Mouse (Mus musculus) Patski (cell line): ENCODE results near the gene Mcts2. TPM values are rescaled to one million over a fixed set of nuclear protein-coding genes. Genes with fewer than 3 reads are reported as not detected.
"Not testable (repeated sequence)": the region's sequence is repeated elsewhere in the genome, so short reads cannot be mapped to it uniquely, and the experiment has no call there.

Source experiments
- ATAC-seq: fragments of 100-300 bp; one replicate; pipeline ENCODE4 v1.8.0; 2021
- CTCF ChIA-PET: fragments of 350-600 bp; sonication (Branson Sonifier 250); formaldehyde crosslinking; loops from one replicate; lab custom pipeline; 2022; ENCODE audit warnings: inconsistent platforms; lab: Charles Lee
- POLR2A ChIA-PET: fragments of 350-600 bp; sonication (Branson Sonifier 250); formaldehyde crosslinking; loops from one replicate; lab custom pipeline; 2022; ENCODE audit warnings: antibody characterized with exemption, inconsistent platforms; lab: Charles Lee
- DNase-seq: peaks from one replicate; pipeline ENCODE4 v3.0.0-alpha.2; 2011; ENCODE audit warnings: low read depth, low spot score
- H3K27me3 ChIP-seq: fragments of 371-371 bp; one replicate; pipeline ENCODE4 v1.5.1; 2021
- CTCF ChIP-seq: fragments of 100-300 bp; IDR thresholded peaks from one replicate; pipeline ENCODE4 v1.5.1; 2021
- in situ Hi-C: fragments of 300-500 bp; cut with MboI; formaldehyde crosslinking; loops from 3 replicates; pipeline ENCODE4 v1.11.1; 2018; ENCODE audit warnings: low pct_unique_long_range_greater_than_20kb, mixed read lengths
- polyA plus RNA-seq: library from polyadenylated mRNA; unstranded; gene quantifications from one replicate; pipeline ENCODE4 v1.2.3, GENCODE M21; 2021

Gene Mcts2
- polyA plus RNA-seq: 19.9 TPM

DNA sequence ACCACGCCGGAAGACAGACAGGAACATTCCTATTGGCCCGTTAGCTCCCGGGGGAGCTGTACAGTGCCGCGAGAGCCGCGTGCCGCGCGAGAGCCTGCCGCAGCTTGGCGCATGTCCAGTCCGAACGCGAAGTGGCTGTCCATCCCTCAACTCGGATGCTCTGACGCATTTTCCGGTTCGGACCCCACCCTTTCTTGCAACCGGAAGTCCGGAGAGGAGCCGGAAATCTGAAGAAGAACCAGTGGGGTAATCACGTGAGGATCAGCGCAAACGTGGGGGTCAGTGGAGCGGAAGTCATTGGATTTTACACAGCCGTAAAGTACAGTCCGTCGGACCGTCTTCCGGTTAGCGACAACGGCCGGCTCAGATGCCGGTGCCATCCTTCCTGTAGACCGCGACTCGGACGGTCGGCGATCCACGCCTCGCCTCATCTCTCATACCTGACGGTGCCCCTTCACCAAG lies at the start of gene Mcts2:
TSS of gene Mcts2 (plus strand) at position 230 of the 462 bp plus-strand sequence.
- DNase-seq (no peak), ATAC-seq (peak; percentile 80)
- H3K27me3 ChIP-seq: no peaks in the 10 kb centered on the region
- no peak for TF ChIP-seq CTCF
- POLR2A ChIA-PET: no interaction called here
- in situ Hi-C loops: loop anchor here (25.0 kb wide), 1 partner anchor 775 kb away; the partner anchor contains the start of gene Angpt4
- CTCF ChIA-PET: interaction anchor here (0.8 to 3.1 kb wide), 2 partner anchors 9 to 15 kb away, joined by 4 to 8 read pairs; no protein-coding TSS in a partner anchor

DNA sequence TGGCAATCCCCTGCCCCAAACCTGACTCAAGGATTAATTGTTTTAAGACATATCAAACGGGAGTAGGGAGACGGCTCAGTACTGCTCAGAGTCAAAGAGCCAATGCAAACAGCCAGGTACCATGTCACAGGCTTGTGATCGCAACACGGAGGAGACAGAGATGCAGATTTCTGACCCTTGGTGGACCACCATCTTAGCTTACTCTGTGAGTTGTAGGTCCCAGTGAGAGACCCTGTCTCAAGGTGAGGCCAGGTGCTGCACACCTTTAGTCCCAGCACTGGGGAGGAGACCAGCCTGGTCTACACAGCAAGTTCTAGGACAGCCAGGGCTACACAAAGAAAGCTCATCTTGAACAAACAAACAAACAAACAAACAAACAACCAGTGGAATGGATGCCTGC lies 49.5 kb upstream of the Mcts2 start:
- DNase-seq (no peak), ATAC-seq (no peak)
- ChIA-PET POLR2A (no interaction called here), CTCF (no interaction called here)
- TF ChIP-seq CTCF: no peak
- H3K27me3 ChIP-seq: no peaks in the 10 kb centered on the region
- in situ Hi-C loops: no loop called here

DNA sequence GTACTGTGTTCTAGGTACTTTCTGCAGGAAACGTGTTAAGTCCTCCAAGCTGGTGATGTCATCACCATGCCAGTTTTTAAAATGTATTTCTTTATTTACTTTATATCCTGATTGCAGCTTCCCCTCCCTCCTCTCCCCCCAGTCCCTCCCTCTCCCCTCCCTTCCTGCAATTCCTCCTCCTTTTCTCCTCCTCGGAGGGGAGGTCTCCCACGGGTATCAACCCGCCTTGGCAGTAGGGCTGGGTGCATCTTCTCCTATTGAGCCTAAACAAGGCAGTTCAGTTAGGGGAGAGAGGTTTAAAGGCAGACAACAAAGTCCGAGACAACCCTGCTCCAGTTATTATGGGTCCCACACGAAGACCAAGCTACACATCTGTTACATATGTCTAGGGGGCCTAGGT lies 48.0 kb upstream of the Mcts2 start:
- ATAC-seq (no peak), DNase-seq (no peak)
- ChIA-PET CTCF (no interaction called here), POLR2A (no interaction called here)
- in situ Hi-C loops: no loop called here
- H3K27me3 ChIP-seq: no peaks in the 10 kb centered on the region
- TF ChIP-seq CTCF: no peak

DNA sequence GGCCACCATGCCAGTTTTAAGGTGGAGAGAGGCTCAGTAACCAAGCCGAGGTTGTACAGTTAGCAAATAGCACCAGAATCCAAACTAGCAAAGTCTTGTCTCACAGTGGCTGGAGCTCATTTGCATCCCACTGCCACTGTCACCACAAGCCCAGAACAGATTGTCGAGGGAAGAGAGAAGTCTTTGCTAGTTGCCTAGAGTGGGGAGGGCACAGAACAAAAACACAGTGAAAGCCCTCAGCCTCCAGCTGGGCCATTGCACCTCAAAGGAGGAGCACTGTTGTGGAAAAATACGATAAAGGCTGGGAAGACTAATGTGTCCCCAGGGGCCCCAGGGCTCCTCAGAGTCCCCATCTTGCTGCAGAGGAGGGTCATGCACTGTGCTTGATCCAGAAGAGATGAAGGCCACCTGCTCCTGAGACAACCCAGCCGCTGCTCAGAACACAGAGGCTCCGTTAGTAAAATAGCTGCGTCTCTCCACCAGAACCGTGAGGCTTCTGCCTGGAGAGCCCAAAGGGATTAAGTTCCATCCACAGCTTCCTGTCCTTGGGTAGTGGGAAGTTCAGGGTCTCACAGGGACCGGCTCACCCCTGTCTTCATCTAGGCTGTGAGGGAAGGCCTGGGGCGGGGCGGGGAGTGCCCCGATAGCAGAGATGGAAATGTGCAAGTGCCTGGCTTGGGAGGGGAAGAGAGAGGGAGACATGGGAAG lies 47.3 kb upstream of the Mcts2 start:
- DNase-seq (no peak), ATAC-seq (no peak)
- TF ChIP-seq CTCF: no peak
- no peaks in the 10 kb centered on the region for H3K27me3 ChIP-seq
- in situ Hi-C loops: no loop called here
- ChIA-PET POLR2A (no interaction called here), CTCF (no interaction called here)

DNA sequence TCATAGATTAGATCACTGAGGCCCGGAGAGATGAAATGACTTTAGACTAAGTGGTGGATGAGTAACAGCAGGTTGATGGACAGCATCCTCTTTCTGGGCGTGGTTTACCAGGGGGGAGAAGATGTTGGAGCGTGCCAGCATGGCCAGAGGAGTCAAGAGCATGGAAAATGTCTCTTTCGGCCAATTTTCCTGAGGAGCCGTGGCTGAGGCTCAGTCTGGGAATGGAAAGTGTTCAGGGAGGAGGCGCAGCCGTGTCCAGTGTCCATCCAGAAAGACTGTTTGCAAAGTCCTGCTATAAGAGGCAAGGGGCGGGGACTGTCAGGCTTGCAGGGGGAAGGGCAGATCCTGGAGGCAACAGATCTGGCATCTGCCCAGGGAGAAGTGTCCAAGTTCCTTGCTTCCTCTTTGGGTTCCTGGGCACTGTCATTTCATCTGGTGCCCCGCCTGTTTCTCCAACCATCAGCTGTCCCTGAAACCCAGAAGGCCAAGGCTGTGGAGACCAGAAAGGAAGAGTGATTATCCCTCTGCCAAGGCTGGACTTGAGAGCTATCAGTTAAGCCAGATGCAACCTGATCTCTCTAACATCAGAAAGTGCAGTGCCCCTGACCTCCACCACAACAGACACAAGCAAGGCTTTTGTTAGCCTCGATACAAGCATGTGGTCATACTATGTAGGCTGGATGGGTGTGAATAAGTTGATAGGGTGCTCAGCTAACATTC lies 33.8 kb upstream of the Mcts2 start:
- peak; percentile 47 for ATAC-seq
- ChIA-PET CTCF (no interaction called here), POLR2A (no interaction called here)
- no peak for TF ChIP-seq CTCF
- H3K27me3 ChIP-seq: no peaks in the 10 kb centered on the region
- in situ Hi-C loops: no loop called here
- DNase-seq: no peak

DNA sequence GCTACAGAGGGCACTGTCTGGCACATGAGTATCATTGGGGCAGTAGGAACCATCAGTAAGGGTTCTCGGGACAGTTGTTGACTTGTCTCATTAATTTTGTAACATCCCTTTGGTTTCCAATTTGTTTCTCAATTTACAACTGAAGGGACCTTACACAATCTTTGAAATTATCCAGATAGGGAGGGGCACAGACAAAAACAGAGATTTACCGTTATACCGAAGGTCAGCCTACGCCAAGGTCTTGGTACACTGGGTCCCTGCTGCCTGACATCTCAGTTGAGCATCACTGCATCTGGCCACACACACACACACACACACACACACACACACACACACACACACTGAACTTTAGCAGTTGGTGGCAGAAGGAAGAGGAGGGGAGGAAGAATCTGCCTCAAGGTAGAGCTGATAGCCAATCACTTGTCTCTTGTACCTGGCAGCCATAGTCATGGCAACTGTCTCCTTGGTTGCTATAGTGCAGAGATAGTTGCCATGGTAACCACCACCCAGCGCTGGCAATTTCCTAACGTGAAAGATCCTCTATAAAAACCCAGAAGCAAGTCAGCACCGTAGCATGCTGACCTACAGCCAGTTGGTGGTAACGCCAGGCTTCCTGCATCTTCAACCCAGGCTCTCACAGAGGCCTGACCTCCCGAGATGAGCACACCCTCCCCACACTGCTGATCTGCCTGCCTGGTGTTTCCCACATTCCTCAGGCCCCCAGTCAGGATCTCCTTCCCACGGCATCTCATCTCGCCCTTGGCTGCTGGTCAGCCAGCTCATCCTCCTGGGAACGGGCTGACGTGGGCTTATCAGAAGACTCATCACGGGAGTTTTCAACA lies 32.7 kb upstream of the Mcts2 start:
- DNase-seq (no peak), ATAC-seq (no peak)
- no peaks in the 10 kb centered on the region for H3K27me3 ChIP-seq
- TF ChIP-seq CTCF: no peak
- ChIA-PET CTCF (no interaction called here), POLR2A (no interaction called here)
- in situ Hi-C loops: no loop called here

DNA sequence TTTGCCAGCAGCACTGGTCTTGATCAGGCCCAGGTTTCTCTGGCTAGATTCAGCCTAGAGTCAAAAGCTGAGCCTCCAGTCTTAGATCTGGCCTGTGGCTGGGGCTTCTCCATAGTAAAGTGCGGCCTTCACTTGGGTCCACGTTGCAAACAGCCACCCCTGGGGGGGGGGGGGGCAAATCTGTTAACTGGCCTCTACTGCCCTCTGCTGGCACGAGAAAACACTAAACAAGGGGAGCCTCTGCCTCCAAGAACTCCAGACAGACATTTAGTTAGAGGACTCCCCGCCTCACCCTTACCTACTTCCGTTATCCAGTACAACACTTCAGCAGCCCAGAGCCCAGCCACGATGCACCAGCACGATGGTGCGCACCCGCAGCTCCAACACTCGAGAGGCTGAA lies 29.4 kb upstream of the Mcts2 start:
- POLR2A ChIA-PET: no interaction called here
- in situ Hi-C loops: loop anchor here (5.0 kb wide), 1 partner anchor 40 kb away; no protein-coding TSS in a partner anchor
- H3K27me3 ChIP-seq: no peaks in the 10 kb centered on the region
- no peak for TF ChIP-seq CTCF
- ATAC-seq (no peak), DNase-seq (no peak)
- CTCF ChIA-PET: interaction anchor here (1.0 to 1.7 kb wide), 6 partner anchors 11 to 103 kb away, joined by 3 to 9 read pairs (median 4); partner anchors contain the start of genes Defb25 and H13

DNA sequence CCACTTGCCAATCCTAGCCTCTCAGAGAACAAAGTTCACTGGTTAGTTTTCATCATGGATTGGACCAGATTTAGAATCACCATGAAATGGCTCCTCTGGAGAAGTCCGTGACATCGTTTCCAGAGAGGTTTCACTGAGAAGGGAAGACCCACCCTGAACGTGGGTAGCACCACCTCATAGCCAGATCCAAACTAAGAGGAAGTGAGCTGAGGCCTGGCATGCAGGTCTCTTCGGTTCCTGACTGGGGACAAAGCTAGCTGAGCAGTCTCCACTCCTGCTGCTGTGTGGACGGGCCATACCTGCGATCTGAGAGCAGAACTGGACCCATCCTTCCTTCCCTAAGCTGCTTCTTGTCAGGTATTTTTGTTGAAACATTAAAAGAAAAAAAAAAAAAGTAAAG lies 25.7 kb upstream of the Mcts2 start:
- DNase-seq (no peak), ATAC-seq (no peak)
- no peak for TF ChIP-seq CTCF
- H3K27me3 ChIP-seq: no peaks in the 10 kb centered on the region
- ChIA-PET CTCF (no interaction called here), POLR2A (no interaction called here)
- in situ Hi-C loops: no loop called here

DNA sequence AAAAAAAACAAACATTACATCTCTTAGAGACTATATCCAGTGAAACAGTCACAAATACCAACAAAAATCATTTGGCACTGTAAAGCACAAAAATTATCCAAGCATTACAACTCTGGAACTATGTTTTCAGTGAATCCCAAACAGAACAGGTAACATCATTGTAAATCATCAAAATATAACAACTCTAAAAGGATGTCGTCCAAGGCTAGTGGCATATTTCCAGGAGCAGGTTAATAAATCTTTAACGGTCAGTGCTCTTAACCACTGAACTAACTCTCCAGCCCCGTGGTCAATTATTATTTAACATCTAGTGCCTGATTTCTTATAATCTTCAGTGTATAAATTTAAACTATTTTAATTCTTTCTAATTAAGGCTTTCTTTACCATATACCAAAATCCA lies 20.6 kb upstream of the Mcts2 start:
- CTCF ChIA-PET, in situ Hi-C loops, POLR2A ChIA-PET, H3K27me3 ChIP-seq, DNase-seq, ATAC-seq: not testable (repeated sequence)

DNA sequence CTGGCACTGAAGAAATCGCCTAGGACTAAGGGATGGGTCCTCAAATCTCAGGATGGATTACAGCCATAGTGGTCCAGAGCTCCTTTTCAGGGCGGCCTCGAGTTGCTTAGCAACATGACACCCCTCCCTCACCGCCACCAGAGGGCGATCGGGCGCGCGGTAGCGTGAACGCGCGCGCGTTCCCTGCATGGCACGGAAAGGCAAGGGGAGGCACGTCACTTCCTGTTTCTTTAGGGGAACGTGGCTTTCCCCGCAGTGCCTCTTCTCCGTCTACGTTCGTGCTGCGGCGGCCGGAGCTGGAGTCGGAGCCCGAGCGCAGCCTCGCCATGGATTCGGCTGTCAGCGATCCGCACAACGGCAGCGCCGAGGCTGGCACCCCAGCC lies 17.6 kb upstream of the Mcts2 start, which contains the start of gene H13:
TSS of gene H13 (plus strand) at position 206 of the 383 bp plus-strand sequence.
- ATAC-seq (peak; percentile 48), DNase-seq (no peak)
- POLR2A ChIA-PET: interaction anchor here (0.6 to 1.5 kb wide), 2 partner anchors 98 to 159 kb away, joined by 4 to 5 read pairs; no protein-coding TSS in a partner anchor
- no peak for TF ChIP-seq CTCF
- in situ Hi-C loops: no loop called here
- no peaks in the 10 kb centered on the region for H3K27me3 ChIP-seq
- CTCF ChIA-PET: interaction anchor here (0.7 to 4.6 kb wide), 16 partner anchors 9 to 232 kb away, joined by 3 to 23 read pairs (median 3); no protein-coding TSS in a partner anchor
